8 mouse cellular contexts compared by ENCODE assay signal in the genomic region with DNA sequence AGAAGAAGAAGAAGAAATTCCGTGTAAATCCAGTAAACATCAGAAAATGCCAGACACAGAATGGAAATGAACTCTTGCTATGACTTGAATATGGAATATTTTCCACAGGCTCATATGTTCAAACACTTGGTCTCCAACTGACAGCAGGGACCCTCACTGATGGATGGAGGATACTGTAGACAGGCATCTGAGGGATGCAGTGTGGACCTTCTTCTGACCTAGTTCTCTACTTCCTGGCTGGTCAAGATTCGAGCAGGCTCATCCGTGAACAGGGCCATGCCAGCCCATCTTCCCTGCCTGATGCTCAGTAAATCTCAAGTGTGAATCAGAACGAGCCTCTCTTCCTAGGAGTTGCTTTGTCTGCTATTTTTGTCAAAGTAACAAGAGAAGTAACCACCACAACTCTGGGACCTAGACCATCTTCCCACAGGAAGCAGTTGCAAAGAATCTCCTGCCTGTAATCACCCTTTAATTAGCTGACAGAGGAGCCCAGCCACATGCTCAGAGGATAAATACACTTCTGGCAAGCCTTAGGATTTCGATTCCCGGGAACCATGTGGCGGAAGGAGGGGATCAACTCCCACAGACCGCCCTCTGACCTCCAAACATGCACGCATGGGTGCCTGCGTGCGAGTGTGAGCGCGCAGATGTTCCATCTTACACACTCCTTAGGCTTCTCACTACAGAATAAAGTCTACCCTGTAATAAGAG. TPM values are rescaled to one million over a fixed set of nuclear protein-coding genes. Genes with fewer than 3 reads are reported as not detected.
DNase-seq lines count a peak whose midpoint lies in the region; ATAC-seq lines count a peak whose summit lies in the region.

No protein-coding gene starts in this region.

- H3K4me3 ChIP-seq in heart, embryonic 13.5 days = no peak overlapping the region
- no peak overlapping the region for H3K4me3 ChIP-seq in limb, embryonic 12.5 days (replicated peaks)

- peak overlapping the region; percentile 25 for H3K4me2 ChIP-seq in heart, embryonic 13.5 days
- no peak overlapping the region for H3K4me2 ChIP-seq in limb, embryonic 12.5 days

- DNase-seq in adrenal gland, postnatal 10 days = peak; percentile 18
- DNase-seq in adrenal gland, adult 8-10 months = no peak
- peak; percentile 75 for DNase-seq in Muller cell, postnatal 12 days (ENCODE audit: inconsistent ontology term)
- DNase-seq in skeletal muscle tissue, adult 2 months (ENCODE audit: low read depth, low spot score) = peak; percentile 29
- no peak for DNase-seq in spleen, adult 18-20 months
- DNase-seq in urinary bladder, postnatal 36 days (ENCODE audit: low spot score in 2 of 2) = no peak

- H3K36me3 ChIP-seq in heart, embryonic 13.5 days = no peaks in the 10 kb centered on the region
- H3K36me3 ChIP-seq in limb, embryonic 12.5 days = no peaks in the 10 kb centered on the region

- H3K4me1 ChIP-seq in heart, embryonic 13.5 days = peaks cover 5% of the 10 kb centered on the region; the same call in 1 of the 2 replicates
- peaks cover 10% of the 10 kb centered on the region for H3K4me1 ChIP-seq in limb, embryonic 12.5 days (replicated peaks)

- peak overlapping the region; percentile 20; the same call in 1 of the 2 replicates for H3K27ac ChIP-seq in heart, embryonic 13.5 days (replicated peaks)
- 0 out of 2 replicates have a peak overlapping the region, but pooled peaks have one; percentile 36 for H3K27ac ChIP-seq in limb, embryonic 12.5 days

- H3K9ac ChIP-seq in heart, embryonic 13.5 days = no peak overlapping the region
- no peak overlapping the region for H3K9ac ChIP-seq in limb, embryonic 12.5 days (replicated peaks)

- no peak; the same call in 1 of the 2 replicates for ATAC-seq in heart, embryonic 13.5 days (ENCODE audit: extremely low read depth, insufficient number of reproducible peaks, low FRiP score, low TSS enrichment)
- ATAC-seq in limb, embryonic 12.5 days (ENCODE audit: insufficient number of reproducible peaks, insufficient read depth, low FRiP score, low TSS enrichment, low read depth) = no peak

- WGBS in heart, embryonic 13.5 days = 50% methylated on average over 13 of the region's 13 CpGs
- 41% methylated on average over 13 of the region's 13 CpGs for WGBS in limb, embryonic 12.5 days

- no peaks in the 10 kb centered on the region for H3K27me3 ChIP-seq in heart, embryonic 13.5 days (replicated peaks)
- H3K27me3 ChIP-seq in limb, embryonic 12.5 days = no peaks in the 10 kb centered on the region

- peaks cover 2% of the 10 kb centered on the region; the same call in 1 of the 2 replicates for H3K9me3 ChIP-seq in heart, embryonic 13.5 days
- H3K9me3 ChIP-seq in limb, embryonic 12.5 days = 0 out of 2 replicates have a peak, but pooled peaks cover 3% of the 10 kb centered on the region

RNA-seq across cellular contexts. Expression of a gene that starts 31.9 kb away (rescaled TPM):
- total RNA-seq in adrenal gland, postnatal 10 days (2021) = 10 to 100 TPM; 29.1 to 30.9 TPM
- total RNA-seq in adrenal gland, adult 8-10 months (2022) = 10 to 100 TPM; 34.8 to 44.1 (median 37.0) TPM
- polyA plus RNA-seq in heart, embryonic 13.5 days (2015; fragmentation: Nextera tagmentation; extraction: Ambion mirVana) = 29.4 and 30.1 TPM in 2 replicates
- polyA plus RNA-seq in limb, embryonic 12.5 days (2016; fragmentation: Nextera tagmentation; extraction: Ambion mirVana) = 72.7 and 75.0 TPM in 2 replicates

RNA-seq across cellular contexts. Expression of a gene that starts 32.1 kb away (rescaled TPM):
- 100 to 1,000 TPM; 186 to 230 TPM for total RNA-seq in adrenal gland, postnatal 10 days (2021)
- 100 to 1,000 TPM; 138 to 162 (median 149) TPM for total RNA-seq in adrenal gland, adult 8-10 months (2022)
- polyA plus RNA-seq in heart, embryonic 13.5 days (2015; fragmentation: Nextera tagmentation; extraction: Ambion mirVana) = 675 and 751 TPM in 2 replicates
- 1,952 and 2,010 TPM in 2 replicates for polyA plus RNA-seq in limb, embryonic 12.5 days (2016; fragmentation: Nextera tagmentation; extraction: Ambion mirVana)

Comparison
In these comparisons a context has a peak if more than half of its experiments do, and no peak if none do; other contexts are left out.
1. DNase-seq: peak in adrenal gland, postnatal 10 days (single experiment), Muller cell, postnatal 12 days (single experiment) and skeletal muscle tissue, adult 2 months (single experiment); none in adrenal gland, adult 8-10 months (single experiment), spleen, adult 18-20 months (0 of 2) and urinary bladder, postnatal 36 days (0 of 2).